Mouse (Mus musculus) stomach, embryonic 14.5 days (tissue): ENCODE data around the gene Tbcel. TPM values are rescaled to one million over a fixed set of nuclear protein-coding genes. Genes with fewer than 3 reads are reported as not detected.

Experiments used
- ATAC-seq: fragments of 200-750 bp; cut with Nextera tagmentation; 2 replicates; pipeline ENCODE4 v1.8.0; 2017; ENCODE audit warnings: low read depth, moderate TSS enrichment; ENCODE audit not compliant: insufficient number of reproducible peaks, insufficient read depth, low FRiP score
- H3K27ac ChIP-seq: fragments of 300-500 bp; sonication (generic); 2 replicates; pipeline ENCODE4 v1.5.1; 2014; ENCODE audit warnings: mild to moderate bottlenecking, low read length, moderate library complexity, mixed read lengths
- H3K27me3 ChIP-seq: fragments of 300-500 bp; sonication (generic); 2 replicates; pipeline ENCODE4 v1.6.1; 2014; ENCODE audit warnings: low read length, control low read depth, mixed read lengths; ENCODE audit not compliant: control insufficient read depth, insufficient read depth
- H3K36me3 ChIP-seq: fragments of 300-500 bp; sonication (generic); 2 replicates; pipeline ENCODE4 v1.6.1; 2014; ENCODE audit warnings: mild to moderate bottlenecking, control low read depth, low read length, moderate library complexity, mixed read lengths; ENCODE audit not compliant: control insufficient read depth, insufficient read depth
- H3K4me1 ChIP-seq: fragments of 300-500 bp; sonication (generic); 2 replicates; pipeline ENCODE4 v1.6.1; 2014; ENCODE audit warnings: low read length, control low read depth, mixed read lengths; ENCODE audit not compliant: control insufficient read depth, insufficient read depth
- H3K4me2 ChIP-seq: fragments of 300-500 bp; sonication (generic); replicated peaks from 2 replicates; pipeline ENCODE4 v1.6.1; 2014; ENCODE audit warnings: low read depth, low read length, control low read depth
- H3K4me3 ChIP-seq: fragments of 300-500 bp; sonication (generic); 2 replicates; pipeline ENCODE4 v1.5.1; 2014; ENCODE audit warnings: low read depth, low read length, control low read depth
- H3K9ac ChIP-seq: fragments of 300-500 bp; sonication (generic); replicated peaks from 2 replicates; pipeline ENCODE4 v1.6.1; 2014; ENCODE audit warnings: low read depth, mild to moderate bottlenecking, control low read depth, low read length, moderate library complexity, mixed read lengths
- H3K9me3 ChIP-seq: fragments of 300-500 bp; sonication (generic); 2 replicates; pipeline ENCODE4 v1.6.1; 2016; ENCODE audit warnings: low read depth, low read length, control low read depth; ENCODE audit not compliant: control insufficient read depth
- WGBS: fragments of 180-500 bp; shearing (Covaris S2); extraction: QIAGEN DNeasy Blood & Tissue Kit; methylation state at CpG from one replicate; pipeline ENCODE4 v1.1.7; 2014; 5-methylcytosine and 5-hydroxymethylcytosine counted together
- microRNA-seq: library from miRNA; unstranded; fragments of <30 nt; microRNA quantifications from one replicate; pipeline ENCODE4, GENCODE M21; 2016
- polyA plus RNA-seq: library from polyadenylated mRNA; unstranded; fragments of >200 nt; fragmentation: Nextera tagmentation; extraction: Ambion mirVana; gene quantifications from 2 replicates; pipeline ENCODE4 v1.2.1, GENCODE M21; 2014

Tbcel gene
- polyA plus RNA-seq, 1 experiment from 2014 or later, result 5.5 TPM

GRCm38 (mm10) chr9:42385656-42386055 lies 122.0 kb downstream of the Tbcel start:
- Histone ChIP-seq H3K27me3 (no peaks in the 10 kb centered on the region), H3K4me2 (no peak overlapping the region), H3K9ac (no peak overlapping the region), H3K4me3 (no peak overlapping the region), H3K4me1 (no peaks in the 10 kb centered on the region), H3K27ac (no peak overlapping the region), H3K9me3 (no peaks in the 10 kb centered on the region), H3K36me3 (no peaks in the 10 kb centered on the region)
- WGBS, result 76% methylated on average over 13 of the region's 13 CpGs
- no peak for ATAC-seq

GRCm38 (mm10) chr9:42382628-42383347 lies 124.8 kb downstream of the Tbcel start:
- Histone ChIP-seq H3K4me3 (no peak overlapping the region), H3K4me2 (no peak overlapping the region), H3K36me3 (no peaks in the 10 kb centered on the region), H3K9me3 (no peaks in the 10 kb centered on the region), H3K27me3 (no peaks in the 10 kb centered on the region), H3K27ac (no peak overlapping the region), H3K4me1 (no peaks in the 10 kb centered on the region), H3K9ac (no peak overlapping the region)
- ATAC-seq, result no peak
- WGBS, result 87% methylated on average over 8 of the region's 8 CpGs

GRCm38 (mm10) chr9:42382063-42382462 lies 125.5 kb downstream of the Tbcel start:
- no peak overlapping the region for H3K4me3 ChIP-seq
- H3K4me2 ChIP-seq, result no peak overlapping the region
- WGBS, result 83% methylated on average over 5 of the region's 5 CpGs
- no peak overlapping the region for H3K27ac ChIP-seq
- no peak for ATAC-seq
- H3K36me3 ChIP-seq, result no peaks in the 10 kb centered on the region
- H3K9me3 ChIP-seq, result no peaks in the 10 kb centered on the region
- no peaks in the 10 kb centered on the region for H3K4me1 ChIP-seq
- no peaks in the 10 kb centered on the region for H3K27me3 ChIP-seq
- H3K9ac ChIP-seq, result no peak overlapping the region

- WGBS, result 87% methylated on average over 4 of the region's 4 CpGs
Measured at GRCm38 (mm10) chr9:42378071-42378470, 129.5 kb downstream of the Tbcel start.

GRCm38 (mm10) chr9:42377656-42378055 lies 130.0 kb downstream of the Tbcel start:
- H3K9ac ChIP-seq, result no peak overlapping the region
- H3K4me2 ChIP-seq, result no peak overlapping the region
- H3K27me3 ChIP-seq, result no peaks in the 10 kb centered on the region
- no peaks in the 10 kb centered on the region for H3K9me3 ChIP-seq
- WGBS, result 93% methylated on average over 15 of the region's 15 CpGs
- ATAC-seq, result no peak
- no peak overlapping the region for H3K27ac ChIP-seq
- no peak overlapping the region for H3K4me3 ChIP-seq
- no peaks in the 10 kb centered on the region for H3K36me3 ChIP-seq
- H3K4me1 ChIP-seq, result no peaks in the 10 kb centered on the region

More at GRCm38 (mm10) chr9:42378071-42378470, 129.5 kb downstream of the Tbcel start:
- no peaks in the 10 kb centered on the region for H3K27me3 ChIP-seq
- no peak overlapping the region for H3K9ac ChIP-seq
- no peak overlapping the region for H3K4me2 ChIP-seq
- no peaks in the 10 kb centered on the region for H3K36me3 ChIP-seq
- ATAC-seq, result no peak
- no peaks in the 10 kb centered on the region for H3K9me3 ChIP-seq
- no peaks in the 10 kb centered on the region for H3K4me1 ChIP-seq
- H3K4me3 ChIP-seq, result no peak overlapping the region
- no peak overlapping the region for H3K27ac ChIP-seq

GRCm38 (mm10) chr9:42371670-42372368 lies 135.8 kb downstream of the Tbcel start:
- Histone ChIP-seq H3K36me3 (no peaks in the 10 kb centered on the region), H3K4me2 (no peak overlapping the region), H3K4me3 (no peak overlapping the region), H3K4me1 (no peaks in the 10 kb centered on the region), H3K9me3 (no peaks in the 10 kb centered on the region), H3K27ac (no peak overlapping the region), H3K9ac (no peak overlapping the region), H3K27me3 (no peaks in the 10 kb centered on the region)
- 60% methylated on average over 6 of the region's 6 CpGs for WGBS
- no peak for ATAC-seq

Small RNA genes lying within 50 kb of the gene (microRNA-seq; reads per million reads assigned to microRNA genes)
- not detected for gene Gm44311

Other genes with a start within 250 kb of the Tbcel start
- gene Sc5d, start 243.6 kb downstream of the Tbcel start, polyA plus RNA-seq, result 59.6 and 69.5 TPM in 2 replicates
- gene Tecta, start 107.9 kb downstream of the Tbcel start, polyA plus RNA-seq, result 0.71 and 1.9 TPM in 2 replicates